Mouse (Mus musculus): ENCODE data around the gene Gfra4. TPM values are rescaled to one million over a fixed set of nuclear protein-coding genes. Genes with fewer than 3 reads are reported as not detected.
A peak's percentile ranks its signal among the peaks of the same experiment; 100 is the strongest.

The Gfra4 gene
- polyA plus RNA-seq, 1 experiment from 2014 or later, result 3.8 TPM

DNA sequence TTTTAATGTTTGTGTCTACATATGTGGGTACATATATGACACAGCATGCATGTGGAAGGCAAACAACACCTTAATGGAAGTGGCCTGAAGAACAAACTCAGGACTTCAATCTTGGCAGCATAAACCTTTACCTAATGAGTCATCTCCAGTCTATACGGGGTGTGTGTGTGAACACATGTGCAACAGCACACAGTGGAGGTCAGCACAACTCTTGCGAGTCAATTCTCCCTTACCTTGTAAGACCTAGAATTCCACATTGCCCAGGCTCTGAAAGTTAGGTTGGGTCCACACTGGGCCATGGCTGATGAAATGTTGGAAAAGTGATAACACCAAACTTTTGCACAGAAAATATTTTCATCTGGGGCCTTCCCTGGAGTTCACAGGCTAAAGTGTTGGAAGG is 12.3 kb downstream of the Gfra4 start:
- Histone ChIP-seq H3K9ac (ENCODE audit: low read depth, low read length) (no peak overlapping the region), H3K4me2 (no peak overlapping the region), H3K4me1 (ENCODE audit: control insufficient read depth, insufficient read depth, low read length) (peaks cover 4% of the 10 kb centered on the region), H3K27ac (ENCODE audit: low read depth, low read length) (no peak overlapping the region), H3K4me3 (ENCODE audit: low read depth, low read length) (no peak overlapping the region), H3K27me3 (ENCODE audit: control insufficient read depth, insufficient read depth, low read length) (no peaks in the 10 kb centered on the region), H3K36me3 (ENCODE audit: control insufficient read depth, insufficient read depth, low read length) (peaks cover 2% of the 10 kb centered on the region; the same call in 1 of the 2 replicates), H3K9me3 (replicated peaks; ENCODE audit: control insufficient read depth, low read length) (0 out of 2 replicates have a peak, but pooled peaks cover 5% of the 10 kb centered on the region)
- 85% methylated on average over 2 of the region's 2 CpGs for WGBS (ENCODE audit: insufficient replicate concordance)
- ATAC-seq (replicated peaks; ENCODE audit: insufficient number of reproducible peaks, low FRiP score, low TSS enrichment), result no peak

DNA sequence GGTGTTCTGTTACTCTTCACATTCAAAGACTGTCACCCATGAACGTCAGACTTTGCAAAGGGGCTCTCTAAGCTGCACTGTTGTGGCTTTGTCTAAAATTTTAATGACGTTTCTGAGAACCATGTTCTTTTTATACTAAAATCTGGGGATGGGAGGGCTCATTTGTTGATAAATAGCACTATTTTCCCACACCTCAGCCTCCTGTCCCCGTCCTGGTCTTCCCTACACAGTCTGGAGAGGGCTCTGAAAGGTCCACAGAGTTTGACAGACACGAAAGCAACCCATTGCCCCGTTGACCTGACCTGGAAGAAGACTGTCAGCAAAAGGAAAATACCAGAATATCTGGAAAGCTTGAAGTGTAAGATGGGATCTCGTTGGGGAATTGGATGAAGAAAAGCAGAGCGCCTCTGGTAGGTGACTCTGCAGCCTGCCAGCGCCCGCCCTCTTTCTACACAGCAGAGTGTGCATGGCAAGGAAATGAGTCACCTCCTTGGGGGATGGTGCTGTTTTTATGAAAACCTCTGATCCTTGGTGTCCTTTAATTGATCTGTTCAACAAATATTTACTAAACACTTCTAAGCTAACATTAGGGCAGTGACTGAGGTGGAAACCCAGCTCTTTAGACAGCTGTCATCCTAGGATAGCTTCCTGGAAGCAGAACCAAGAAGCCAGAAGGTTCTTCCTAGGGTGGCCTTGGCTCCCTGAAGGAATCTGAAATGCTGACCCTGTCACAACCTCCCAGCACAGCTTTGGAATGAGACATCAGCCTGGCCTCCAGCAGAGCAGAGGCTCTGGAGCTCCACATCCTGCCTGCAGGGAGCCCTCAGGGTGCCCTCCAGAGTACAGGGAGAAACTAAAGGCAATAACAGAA is 13.6 kb downstream of the Gfra4 start:
- no peaks in the 10 kb centered on the region for H3K27me3 ChIP-seq (ENCODE audit: control insufficient read depth, insufficient read depth, low read length)
- no peak overlapping the region for H3K4me2 ChIP-seq
- no peak overlapping the region for H3K4me3 ChIP-seq (ENCODE audit: low read depth, low read length)
- peaks cover 2% of the 10 kb centered on the region; the same call in 1 of the 2 replicates for H3K36me3 ChIP-seq (ENCODE audit: control insufficient read depth, insufficient read depth, low read length)
- WGBS (ENCODE audit: insufficient replicate concordance), result 50% methylated on average over 9 of the region's 9 CpGs
- peaks cover 4% of the 10 kb centered on the region for H3K4me1 ChIP-seq (ENCODE audit: control insufficient read depth, insufficient read depth, low read length)
- H3K9ac ChIP-seq (ENCODE audit: low read depth, low read length), result no peak overlapping the region
- peak; percentile 55; the same call in 1 of the 2 replicates for ATAC-seq (replicated peaks; ENCODE audit: insufficient number of reproducible peaks, low FRiP score, low TSS enrichment)
- 0 out of 2 replicates have a peak, but pooled peaks cover 5% of the 10 kb centered on the region for H3K9me3 ChIP-seq (replicated peaks; ENCODE audit: control insufficient read depth, low read length)
- H3K27ac ChIP-seq (ENCODE audit: low read depth, low read length), result peak overlapping the region; percentile 72

DNA sequence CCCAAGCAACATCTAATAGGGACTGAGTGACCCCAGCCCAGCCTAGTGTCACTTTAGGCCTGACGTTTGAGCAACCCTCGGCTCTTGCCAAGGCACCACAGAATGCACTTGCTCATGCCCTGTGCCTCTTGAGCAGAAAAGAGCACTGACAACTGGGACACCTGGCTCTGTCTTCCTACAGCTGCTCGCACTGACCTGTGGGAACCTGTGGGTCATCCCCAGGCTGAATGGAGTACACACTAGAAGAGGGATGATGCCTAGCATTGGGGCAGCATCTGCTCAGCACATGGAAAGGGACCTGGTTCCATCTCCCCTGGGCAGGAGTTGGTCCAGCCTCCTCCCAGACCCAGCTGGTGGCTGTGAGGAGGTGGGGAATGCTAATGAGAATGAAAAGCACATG is 15.9 kb downstream of the Gfra4 start:
- Histone ChIP-seq H3K36me3 (ENCODE audit: control insufficient read depth, insufficient read depth, low read length) (peaks cover 5% of the 10 kb centered on the region), H3K27ac (ENCODE audit: low read depth, low read length) (no peak overlapping the region), H3K27me3 (ENCODE audit: control insufficient read depth, insufficient read depth, low read length) (no peaks in the 10 kb centered on the region), H3K9ac (ENCODE audit: low read depth, low read length) (no peak overlapping the region), H3K4me3 (ENCODE audit: low read depth, low read length) (no peak overlapping the region), H3K4me1 (ENCODE audit: control insufficient read depth, insufficient read depth, low read length) (peaks cover 4% of the 10 kb centered on the region), H3K4me2 (no peak overlapping the region), H3K9me3 (replicated peaks; ENCODE audit: control insufficient read depth, low read length) (no peaks in the 10 kb centered on the region)
- 83% methylated on average over 3 of the region's 3 CpGs for WGBS (ENCODE audit: insufficient replicate concordance)
- ATAC-seq (replicated peaks; ENCODE audit: insufficient number of reproducible peaks, low FRiP score, low TSS enrichment), result no peak

- Histone ChIP-seq H3K4me3 (ENCODE audit: low read depth, low read length) (no peak overlapping the region), H3K36me3 (ENCODE audit: control insufficient read depth, insufficient read depth, low read length) (peaks cover 5% of the 10 kb centered on the region), H3K9me3 (replicated peaks; ENCODE audit: control insufficient read depth, low read length) (no peaks in the 10 kb centered on the region), H3K27ac (ENCODE audit: low read depth, low read length) (no peak overlapping the region), H3K4me2 (no peak overlapping the region), H3K9ac (ENCODE audit: low read depth, low read length) (no peak overlapping the region), H3K4me1 (ENCODE audit: control insufficient read depth, insufficient read depth, low read length) (peaks cover 4% of the 10 kb centered on the region), H3K27me3 (ENCODE audit: control insufficient read depth, insufficient read depth, low read length) (no peaks in the 10 kb centered on the region)
- ATAC-seq (replicated peaks; ENCODE audit: insufficient number of reproducible peaks, low FRiP score, low TSS enrichment), result no peak
- WGBS (ENCODE audit: insufficient replicate concordance), result 84% methylated on average over 2 of the region's 2 CpGs
Measured at GRCm38 (mm10) chr2:131025230-131025629, 17.7 kb downstream of the Gfra4 start.

- Histone ChIP-seq H3K4me1 (ENCODE audit: control insufficient read depth, insufficient read depth, low read length) (no peaks in the 10 kb centered on the region), H3K36me3 (ENCODE audit: control insufficient read depth, insufficient read depth, low read length) (peaks cover 4% of the 10 kb centered on the region), H3K4me3 (ENCODE audit: low read depth, low read length) (no peak overlapping the region), H3K27me3 (ENCODE audit: control insufficient read depth, insufficient read depth, low read length) (no peaks in the 10 kb centered on the region), H3K9ac (ENCODE audit: low read depth, low read length) (no peak overlapping the region), H3K27ac (ENCODE audit: low read depth, low read length) (no peak overlapping the region), H3K4me2 (no peak overlapping the region), H3K9me3 (replicated peaks; ENCODE audit: control insufficient read depth, low read length) (no peaks in the 10 kb centered on the region)
- ATAC-seq (replicated peaks; ENCODE audit: insufficient number of reproducible peaks, low FRiP score, low TSS enrichment), result no peak
- WGBS (ENCODE audit: insufficient replicate concordance), result 80% methylated on average over 1 of the region's 1 CpGs
Measured at GRCm38 (mm10) chr2:131010566-131010965, 32.3 kb downstream of the Gfra4 start.

DNA sequence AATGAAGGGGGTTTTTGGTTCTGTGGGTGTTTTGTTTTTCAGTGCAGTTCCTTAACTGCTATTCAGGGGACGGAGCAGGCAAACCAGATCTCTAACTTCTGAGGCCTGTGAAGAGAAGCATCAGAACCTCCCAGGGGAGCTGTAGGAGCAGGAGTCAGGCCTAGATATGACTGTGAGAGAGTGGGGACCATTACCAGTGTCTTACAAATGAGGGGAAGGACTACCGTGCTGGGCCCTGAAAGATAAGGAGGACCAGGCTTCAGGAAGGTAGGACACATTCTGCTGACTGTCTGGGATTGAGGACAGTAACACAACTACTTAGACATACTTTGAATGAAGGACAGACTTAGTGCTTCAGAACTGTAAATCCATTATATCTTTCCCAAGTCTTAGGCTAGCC is 33.8 kb downstream of the Gfra4 start:
- WGBS (ENCODE audit: insufficient replicate concordance), result 66% methylated on average over 2 of the region's 2 CpGs
- peaks cover 4% of the 10 kb centered on the region; the same call in 1 of the 2 replicates for H3K36me3 ChIP-seq (ENCODE audit: control insufficient read depth, insufficient read depth, low read length)
- no peak overlapping the region for H3K27ac ChIP-seq (ENCODE audit: low read depth, low read length)
- no peak overlapping the region for H3K9ac ChIP-seq (ENCODE audit: low read depth, low read length)
- H3K4me1 ChIP-seq (ENCODE audit: control insufficient read depth, insufficient read depth, low read length), result no peaks in the 10 kb centered on the region
- H3K4me3 ChIP-seq (ENCODE audit: low read depth, low read length), result no peak overlapping the region
- no peaks in the 10 kb centered on the region for H3K9me3 ChIP-seq (replicated peaks; ENCODE audit: control insufficient read depth, low read length)
- no peaks in the 10 kb centered on the region for H3K27me3 ChIP-seq (ENCODE audit: control insufficient read depth, insufficient read depth, low read length)
- no peak overlapping the region for H3K4me2 ChIP-seq
- no peak for ATAC-seq (replicated peaks; ENCODE audit: insufficient number of reproducible peaks, low FRiP score, low TSS enrichment)

DNA sequence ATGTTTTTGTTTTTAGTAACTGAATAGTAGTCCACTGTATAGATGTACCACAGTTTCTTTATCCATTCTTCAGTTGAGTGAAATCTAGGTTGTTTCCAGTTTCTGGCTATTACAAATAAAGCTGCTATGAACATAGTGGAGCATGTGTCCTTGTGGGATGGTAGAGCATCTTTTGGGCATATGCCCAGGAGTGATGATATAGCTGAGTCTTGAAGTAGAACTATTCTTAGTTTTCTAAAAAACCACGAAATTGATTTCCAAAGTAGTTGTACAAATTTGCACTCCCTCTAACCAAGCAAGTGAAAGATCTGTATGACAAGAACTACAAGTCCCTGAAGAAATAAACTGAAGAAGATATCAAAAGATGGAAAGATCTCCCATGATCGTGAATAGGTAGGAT is 50.1 kb downstream of the Gfra4 start:
- no peaks in the 10 kb centered on the region; the same call in none of the 2 replicates for H3K36me3 ChIP-seq (ENCODE audit: control insufficient read depth, insufficient read depth, low read length)
- no peak overlapping the region for H3K4me2 ChIP-seq
- H3K9ac ChIP-seq (ENCODE audit: low read depth, low read length), result no peak overlapping the region
- no peak for ATAC-seq (replicated peaks; ENCODE audit: insufficient number of reproducible peaks, low FRiP score, low TSS enrichment)
- H3K4me3 ChIP-seq (ENCODE audit: low read depth, low read length), result no peak overlapping the region
- H3K4me1 ChIP-seq (ENCODE audit: control insufficient read depth, insufficient read depth, low read length), result no peaks in the 10 kb centered on the region
- 87% methylated on average over 2 of the region's 2 CpGs for WGBS (ENCODE audit: insufficient replicate concordance)
- H3K9me3 ChIP-seq (replicated peaks; ENCODE audit: control insufficient read depth, low read length), result no peaks in the 10 kb centered on the region
- H3K27ac ChIP-seq (ENCODE audit: low read depth, low read length), result no peak overlapping the region
- H3K27me3 ChIP-seq (ENCODE audit: control insufficient read depth, insufficient read depth, low read length), result no peaks in the 10 kb centered on the region
